ENCODE assay signal across 20 mouse cellular contexts in the genomic region with DNA sequence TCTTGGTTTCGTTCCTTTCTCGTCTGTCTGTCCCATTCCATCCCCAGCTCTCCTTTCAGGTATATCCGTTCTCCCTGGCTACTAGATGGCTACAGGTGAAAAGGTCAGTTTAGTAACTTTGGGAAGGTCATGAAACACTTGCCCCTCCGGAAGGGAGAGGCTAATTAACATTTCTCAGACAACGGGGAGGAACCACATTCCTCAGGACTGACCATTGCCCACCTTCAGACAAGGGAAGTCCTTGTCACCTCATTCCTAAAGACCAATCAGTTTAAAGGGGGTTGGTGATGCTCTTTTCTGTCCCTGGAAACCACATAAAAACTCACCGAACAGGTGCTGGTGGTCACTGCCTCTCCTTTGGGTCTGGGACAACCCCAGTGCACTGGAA.
"Had no signal": no experiment of that assay in that cellular context is flagged by ENCODE, and none has a peak within 500 bp of the region (broad histone marks: within the 10 kb centered on the region; RNA-seq: fewer than 3 reads in every experiment).

No protein-coding gene starts in this region.

- H3K36me3 ChIP-seq: lung, embryonic 15.5 days; midbrain, embryonic 13.5 days; midbrain, embryonic 15.5 days; neural tube, embryonic 13.5 days; neural tube, embryonic 15.5 days; stomach, embryonic 15.5 days had no signal

- H3K9ac ChIP-seq: liver, postnatal 0 days; lung, embryonic 15.5 days; midbrain, embryonic 13.5 days; midbrain, embryonic 15.5 days; neural tube, embryonic 13.5 days; neural tube, embryonic 15.5 days; stomach, embryonic 15.5 days had no signal

- H3K4me2 ChIP-seq: lung, embryonic 15.5 days; midbrain, embryonic 11.5 days; midbrain, embryonic 13.5 days; midbrain, embryonic 15.5 days; neural tube, embryonic 13.5 days; neural tube, embryonic 15.5 days; stomach, embryonic 15.5 days had no signal

- H3K27me3 ChIP-seq: lung, embryonic 15.5 days; megakaryocyte, embryonic 14.5 days; midbrain, embryonic 13.5 days; midbrain, embryonic 15.5 days; neural tube, embryonic 13.5 days; neural tube, embryonic 15.5 days; stomach, embryonic 15.5 days had no signal

- H3K4me1 ChIP-seq: lung, embryonic 15.5 days; megakaryocyte, embryonic 14.5 days; midbrain, embryonic 13.5 days; midbrain, embryonic 15.5 days; neural tube, embryonic 13.5 days; neural tube, embryonic 15.5 days; stomach, embryonic 15.5 days had no signal

- ATAC-seq: liver, postnatal 0 days; lung, postnatal 0 days; midbrain, embryonic 13.5 days; midbrain, embryonic 15.5 days had no signal

- H3K27ac ChIP-seq: lung, embryonic 15.5 days; macrophage; midbrain, embryonic 13.5 days; midbrain, embryonic 15.5 days; neural tube, embryonic 13.5 days; neural tube, embryonic 15.5 days; stomach, embryonic 15.5 days; stomach, postnatal 0 days had no signal

- DNase-seq: liver, postnatal 0 days; lung, adult 2 months; lung, postnatal 14 days; lung, postnatal 36 days; right cerebral cortex, postnatal 14 days; thymus, adult 2 months; thymus, postnatal 25 days; thymus, postnatal 4 days had no signal

- H3K4me3 ChIP-seq: lung, embryonic 15.5 days; megakaryocyte, embryonic 14.5 days; midbrain, embryonic 13.5 days; midbrain, embryonic 15.5 days; myocyte; neural tube, embryonic 13.5 days; neural tube, embryonic 15.5 days; stomach, embryonic 15.5 days had no signal

- H3K9me3 ChIP-seq: lung, embryonic 15.5 days; megakaryocyte, embryonic 14.5 days; midbrain, embryonic 13.5 days; midbrain, embryonic 15.5 days; neural tube, embryonic 13.5 days; neural tube, embryonic 15.5 days; stomach, embryonic 15.5 days had no signal
